Mouse (Mus musculus) ES-E14 (cell line): Measurements from ENCODE around the gene Btbd35f11. TPM values are rescaled to one million over a fixed set of nuclear protein-coding genes. Genes with fewer than 3 reads are reported as not detected.
"Not testable (repeated sequence)": the region's sequence is repeated elsewhere in the genome, so short reads cannot be mapped to it uniquely, and the experiment has no call there.

ENCODE experiments used
- DNase-seq: peaks from one replicate; pipeline ENCODE4 v3.0.0-alpha.2; 2013; ENCODE audit warnings: low read depth, low spot score
- H3K27ac ChIP-seq: 2 replicates; pipeline ENCODE4 v1.5.1; 2012; ENCODE audit warnings: low read depth, mild to moderate bottlenecking, low read length, moderate library complexity, mixed read lengths; ENCODE audit not compliant: poor library complexity, insufficient read depth, severe bottlenecking
- H3K36me3 ChIP-seq: 2 replicates; pipeline ENCODE4 v1.6.1; 2012; ENCODE audit warnings: mild to moderate bottlenecking, low read length, moderate library complexity, mixed read lengths; ENCODE audit not compliant: control insufficient read depth, poor library complexity, insufficient read depth, severe bottlenecking
- H3K4me1 ChIP-seq, 2 experiments: fragments of 150-350 bp in 1 of 2; sonication (generic) in 1 of 2; 2 replicates each; pipeline ENCODE4 v1.6.1; 2012; ENCODE audit warnings: low read length in 2 of 2, mild to moderate bottlenecking in 1 of 2, mixed read lengths in 1 of 2; ENCODE audit not compliant: control insufficient read depth in 2 of 2, insufficient read depth in 2 of 2, poor library complexity in 1 of 2
- H3K4me3 ChIP-seq, 2 experiments: fragments of 150-350 bp in 1 of 2; sonication (generic) in 1 of 2; 2 replicates each; pipeline ENCODE4 v1.5.1; 2012; ENCODE audit warnings: low read length in 2 of 2, low read depth in 1 of 2, mild to moderate bottlenecking in 1 of 2, mixed read lengths in 1 of 2; ENCODE audit not compliant: insufficient read depth in 1 of 2, poor library complexity in 1 of 2, severe bottlenecking in 1 of 2
- H3K9ac ChIP-seq: 2 replicates; pipeline ENCODE4 v1.6.1; 2012; ENCODE audit warnings: low read depth, mild to moderate bottlenecking, low read length, mixed read lengths; ENCODE audit not compliant: poor library complexity, insufficient read depth, severe bottlenecking
- H3K9me3 ChIP-seq: fragments of 150-350 bp; sonication (generic); 2 replicates; pipeline ENCODE4 v1.6.1; 2012; ENCODE audit warnings: low read depth, mild to moderate bottlenecking, low read length; ENCODE audit not compliant: control insufficient read depth, insufficient read depth
- in situ Hi-C, 2 experiments: fragments of 600-800 bp; cut with MboI; formaldehyde crosslinking; loops; one replicate each; pipeline ENCODE4 v1.15.1; 2025; ENCODE audit warnings: low sequenced_read_pairs in 2 of 2, inconsistent platforms in 1 of 2; ENCODE audit not compliant: unreplicated experiment in 2 of 2
- total RNA-seq: library from RNA; depleted of rRNA; stranded (reverse); fragments of 300-350 nt; gene quantifications from 2 replicates; pipeline ENCODE4 v1.2.3, GENCODE M21; 2012; rRNA removed

Gene Btbd35f11
- total RNA-seq: not detected in 2 replicates

GRCm38 (mm10) chrX:3443590-3443989 lies at the start of gene Btbd35f11:
Btbd35f11 (minus strand) TSS chrX:3443690.
- H3K9ac ChIP-seq, DNase-seq, in situ Hi-C loops: not testable (repeated sequence)

GRCm38 (mm10) chrX:3409946-3410345 lies 33.5 kb downstream of the Btbd35f11 start:
- H3K4me3 ChIP-seq, H3K4me1 ChIP-seq, H3K27ac ChIP-seq, DNase-seq, H3K9ac ChIP-seq, in situ Hi-C loops, H3K9me3 ChIP-seq, H3K36me3 ChIP-seq: not testable (repeated sequence)

More at GRCm38 (mm10) chrX:3443590-3443989, at the start of gene Btbd35f11:
- not testable (repeated sequence) for H3K36me3 ChIP-seq, H3K4me3 ChIP-seq, H3K27ac ChIP-seq, H3K4me1 ChIP-seq, H3K9me3 ChIP-seq

Other genes with a start within 250 kb of the Btbd35f11 start
- gene Btbd35f24, start 247.9 kb downstream of the Btbd35f11 start, total RNA-seq: not detected in 2 replicates